Mouse (Mus musculus): ENCODE results near the gene Dcaf1. TPM values are rescaled to one million over a fixed set of nuclear protein-coding genes. Genes with fewer than 3 reads are reported as not detected.

Gene Dcaf1
- polyA plus RNA-seq, 1 experiment, result 2.0 TPM

DNA sequence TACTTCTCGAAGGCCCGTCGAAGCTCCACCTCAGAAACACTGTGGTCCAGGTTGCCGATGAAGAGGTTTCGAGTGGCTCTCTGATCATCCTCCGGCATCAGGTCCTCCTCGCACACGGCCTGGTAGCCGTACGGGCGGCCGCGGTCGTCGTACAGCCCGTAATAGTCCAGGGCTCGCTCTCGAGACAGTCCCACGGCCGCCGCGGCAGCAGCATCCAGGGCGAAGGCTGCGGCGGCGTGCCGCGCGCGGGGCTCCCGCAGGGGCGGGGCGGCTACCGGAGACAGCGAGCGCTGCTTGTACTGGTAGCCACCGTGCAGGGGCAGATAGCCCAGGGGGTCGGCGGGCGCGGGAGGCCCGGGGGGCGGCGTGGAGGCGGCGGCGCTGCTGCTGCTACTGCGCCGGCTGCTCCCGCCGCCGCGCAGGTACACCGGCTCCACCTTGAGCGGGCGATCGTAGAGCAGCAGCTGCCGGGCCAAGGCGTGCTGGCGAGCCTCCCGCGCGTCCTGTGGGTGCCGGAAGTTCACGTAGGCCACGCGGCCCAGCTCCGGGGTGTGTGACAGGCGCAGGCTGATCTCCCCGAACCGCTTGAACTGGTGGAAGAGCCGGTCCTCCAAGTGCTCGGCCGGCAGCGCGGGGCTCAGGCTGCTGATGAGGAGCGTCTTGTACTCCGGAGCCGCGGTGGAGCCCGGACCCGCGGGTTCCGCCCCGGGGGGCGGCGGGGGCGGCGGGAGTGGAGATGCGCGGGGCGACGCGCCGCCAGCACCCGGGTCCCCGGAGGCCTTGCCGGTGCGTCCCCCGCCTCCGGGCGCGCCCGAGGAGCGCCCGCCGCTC is 64.4 kb downstream of the Dcaf1 start:
- H3K36me3 ChIP-seq (replicated peaks; ENCODE audit: low read length), result peaks cover 77% of the 10 kb centered on the region
- no peaks in the 10 kb centered on the region for H3K9me3 ChIP-seq
- no peaks in the 10 kb centered on the region for H3K27me3 ChIP-seq (replicated peaks)
- H3K4me3 ChIP-seq (replicated peaks), result peak overlapping the region; percentile 98
- TF ChIP-seq FLI1 (IDR thresholded peaks at IDR 0.05; ENCODE audit: low read length) (no peak), GATA1 (IDR thresholded peaks at IDR 0.05; ENCODE audit: borderline replicate concordance, low read length) (no peak)
- peaks cover 80% of the 10 kb centered on the region for H3K4me1 ChIP-seq

DNA sequence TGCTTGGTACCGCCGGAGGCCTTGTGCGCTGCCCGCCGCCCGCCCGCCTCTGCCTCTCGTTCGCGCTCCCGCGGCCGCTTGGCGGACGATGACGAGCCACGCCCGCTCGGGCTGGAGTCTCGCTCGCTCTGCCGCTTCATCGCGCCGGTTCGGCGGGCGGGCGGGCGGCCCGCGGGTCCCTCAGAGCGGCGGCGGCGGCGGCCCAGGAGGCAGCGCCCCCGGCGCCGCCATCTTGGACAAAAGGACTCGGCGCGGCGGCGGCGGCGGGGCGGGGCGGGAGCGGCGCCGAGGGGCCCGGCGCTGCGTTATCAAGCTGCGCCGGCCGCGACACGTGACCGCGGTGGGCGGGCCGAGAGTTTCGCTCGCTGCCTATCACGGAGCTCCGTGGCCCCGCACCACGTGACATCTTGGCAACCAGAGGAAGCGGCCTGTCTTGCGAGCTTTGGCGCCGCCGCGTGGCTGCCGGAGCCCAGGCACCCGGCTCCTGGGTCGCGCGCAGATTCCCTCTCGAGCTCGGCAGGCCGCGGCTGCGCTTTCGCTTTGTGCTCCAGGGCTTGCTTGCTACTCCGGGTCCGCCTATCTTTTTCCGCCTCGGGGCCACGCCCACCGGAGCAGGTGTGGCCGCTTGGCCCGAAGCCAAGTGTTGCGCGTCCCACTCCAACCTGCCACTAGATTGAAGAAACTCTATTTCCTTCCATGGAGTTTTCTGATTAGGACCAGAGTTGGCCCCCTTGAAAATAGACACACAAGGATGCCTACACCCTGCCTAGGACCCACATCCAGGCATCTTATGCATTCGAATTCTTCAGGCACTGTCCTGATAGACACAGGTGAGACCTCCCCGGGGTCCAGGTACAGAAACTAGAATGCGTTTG is 65.4 kb downstream of the Dcaf1 start, which contains the start of gene Rbm15b:
Rbm15b (minus strand) TSS at position 601 of the 875 bp plus-strand sequence.
- no peak for TF ChIP-seq FLI1 (IDR thresholded peaks at IDR 0.05; ENCODE audit: low read length)
- no peak for TF ChIP-seq GATA1 (IDR thresholded peaks at IDR 0.05; ENCODE audit: borderline replicate concordance, low read length)
- H3K9me3 ChIP-seq, result no peaks in the 10 kb centered on the region
- H3K27me3 ChIP-seq (replicated peaks), result no peaks in the 10 kb centered on the region
- peaks cover 76% of the 10 kb centered on the region for H3K4me1 ChIP-seq
- peaks cover 67% of the 10 kb centered on the region for H3K36me3 ChIP-seq (replicated peaks; ENCODE audit: low read length)
- H3K4me3 ChIP-seq (replicated peaks), result peak within 1 kb of the TSS; percentile 98

DNA sequence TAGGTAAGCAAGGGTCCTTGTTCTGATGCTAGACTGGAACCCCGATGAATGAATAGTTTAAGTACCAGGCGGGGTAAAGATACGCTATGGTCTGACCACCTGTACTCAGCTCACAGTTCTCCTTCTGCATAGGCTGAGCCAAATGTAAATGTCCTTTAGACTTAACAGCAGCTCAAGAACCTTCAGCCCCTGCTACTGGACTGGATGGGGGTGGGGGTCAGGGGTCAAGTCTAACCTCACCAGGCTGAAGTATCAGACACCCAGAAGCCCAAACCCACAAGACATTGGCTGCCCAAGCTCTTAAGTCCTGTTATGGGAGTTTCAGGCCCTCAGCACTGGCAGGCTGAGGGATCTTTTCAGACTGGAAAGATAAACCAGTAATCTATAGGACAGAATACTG is 66.7 kb downstream of the Dcaf1 start:
- H3K4me3 ChIP-seq (replicated peaks), result peak overlapping the region; percentile 7
- H3K36me3 ChIP-seq (replicated peaks; ENCODE audit: low read length), result peaks cover 57% of the 10 kb centered on the region
- H3K27me3 ChIP-seq (replicated peaks), result no peaks in the 10 kb centered on the region
- TF ChIP-seq FLI1 (IDR thresholded peaks at IDR 0.05; ENCODE audit: low read length) (no peak), GATA1 (IDR thresholded peaks at IDR 0.05; ENCODE audit: borderline replicate concordance, low read length) (no peak)
- H3K4me1 ChIP-seq, result peaks cover 75% of the 10 kb centered on the region
- no peaks in the 10 kb centered on the region for H3K9me3 ChIP-seq

DNA sequence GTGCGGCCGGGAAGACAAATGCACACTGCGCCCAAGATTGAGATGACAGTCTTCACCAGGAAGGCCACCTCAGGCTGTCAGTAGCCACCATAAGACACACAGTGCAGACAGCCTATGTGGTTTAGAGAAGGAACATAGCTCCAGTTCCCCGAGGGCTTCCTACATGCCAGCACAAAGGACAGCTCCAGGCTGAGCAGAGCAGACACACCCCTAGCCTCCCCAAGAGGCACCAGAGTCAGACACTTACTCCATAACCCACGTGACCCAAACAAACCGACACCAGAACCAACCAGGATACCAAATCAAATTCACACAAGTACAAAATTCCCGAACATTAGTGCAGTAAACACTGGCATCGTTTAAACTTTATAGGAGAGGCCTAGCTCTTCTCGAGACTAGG is 67.6 kb downstream of the Dcaf1 start:
- no peak for TF ChIP-seq FLI1 (IDR thresholded peaks at IDR 0.05; ENCODE audit: low read length)
- no peak for TF ChIP-seq GATA1 (IDR thresholded peaks at IDR 0.05; ENCODE audit: borderline replicate concordance, low read length)
- Histone ChIP-seq H3K4me3 (replicated peaks) (peak overlapping the region; percentile 74), H3K36me3 (replicated peaks; ENCODE audit: low read length) (peaks cover 50% of the 10 kb centered on the region), H3K27me3 (replicated peaks) (no peaks in the 10 kb centered on the region), H3K4me1 (peaks cover 70% of the 10 kb centered on the region), H3K9me3 (no peaks in the 10 kb centered on the region)

DNA sequence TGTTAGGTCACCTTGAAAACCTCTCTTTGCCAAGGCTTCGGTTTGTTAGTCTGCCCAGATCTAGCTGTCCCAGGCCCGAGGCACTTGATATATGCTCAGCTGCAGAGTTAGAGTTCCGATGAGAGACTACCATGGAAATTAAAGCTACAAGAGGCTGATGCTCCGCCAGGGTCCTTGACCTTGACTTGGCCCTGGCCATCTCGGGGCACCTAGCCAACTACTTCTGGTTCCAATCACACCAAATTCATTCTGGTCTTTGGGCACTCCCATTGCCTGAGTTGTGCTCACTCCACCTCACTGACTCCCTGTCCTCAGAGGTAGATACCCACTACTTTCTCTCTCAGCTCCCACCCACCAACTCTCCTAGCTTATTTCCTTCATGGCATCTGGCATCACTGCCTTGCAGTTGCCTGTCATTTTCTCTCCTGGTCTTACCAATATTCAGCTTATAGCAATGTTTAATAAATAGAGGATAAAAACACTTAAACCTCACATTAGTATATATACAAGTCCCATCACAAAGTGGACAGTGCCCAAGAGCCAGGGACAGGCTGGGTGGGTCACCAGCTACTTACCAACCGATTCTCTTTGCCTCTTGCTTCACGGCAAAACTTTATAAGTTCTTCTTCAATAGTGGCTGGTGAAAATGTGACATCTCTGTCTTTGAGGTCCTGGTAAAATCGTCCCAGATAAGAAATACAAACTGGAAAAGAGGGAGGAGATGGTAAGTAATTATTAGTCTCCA is 69.0 kb downstream of the Dcaf1 start:
- no peaks in the 10 kb centered on the region for H3K9me3 ChIP-seq
- TF ChIP-seq FLI1 (IDR thresholded peaks at IDR 0.05; ENCODE audit: low read length), result no peak
- no peak for TF ChIP-seq GATA1 (IDR thresholded peaks at IDR 0.05; ENCODE audit: borderline replicate concordance, low read length)
- peaks cover 2% of the 10 kb centered on the region for H3K27me3 ChIP-seq (replicated peaks)
- peaks cover 36% of the 10 kb centered on the region for H3K36me3 ChIP-seq (replicated peaks; ENCODE audit: low read length)
- H3K4me3 ChIP-seq (replicated peaks), result peak overlapping the region; percentile 96
- peaks cover 66% of the 10 kb centered on the region for H3K4me1 ChIP-seq

GRCm38 (mm10) chr9:106891341-106891741 is 69.7 kb downstream of the Dcaf1 start:
- Histone ChIP-seq H3K36me3 (replicated peaks; ENCODE audit: low read length) (peaks cover 35% of the 10 kb centered on the region), H3K9me3 (no peaks in the 10 kb centered on the region), H3K4me3 (replicated peaks) (peak overlapping the region; percentile 96), H3K4me1 (peaks cover 60% of the 10 kb centered on the region), H3K27me3 (replicated peaks) (peaks cover 2% of the 10 kb centered on the region)
- TF ChIP-seq GATA1 (IDR thresholded peaks at IDR 0.05; ENCODE audit: borderline replicate concordance, low read length) (no peak), FLI1 (IDR thresholded peaks at IDR 0.05; ENCODE audit: low read length) (no peak)

DNA sequence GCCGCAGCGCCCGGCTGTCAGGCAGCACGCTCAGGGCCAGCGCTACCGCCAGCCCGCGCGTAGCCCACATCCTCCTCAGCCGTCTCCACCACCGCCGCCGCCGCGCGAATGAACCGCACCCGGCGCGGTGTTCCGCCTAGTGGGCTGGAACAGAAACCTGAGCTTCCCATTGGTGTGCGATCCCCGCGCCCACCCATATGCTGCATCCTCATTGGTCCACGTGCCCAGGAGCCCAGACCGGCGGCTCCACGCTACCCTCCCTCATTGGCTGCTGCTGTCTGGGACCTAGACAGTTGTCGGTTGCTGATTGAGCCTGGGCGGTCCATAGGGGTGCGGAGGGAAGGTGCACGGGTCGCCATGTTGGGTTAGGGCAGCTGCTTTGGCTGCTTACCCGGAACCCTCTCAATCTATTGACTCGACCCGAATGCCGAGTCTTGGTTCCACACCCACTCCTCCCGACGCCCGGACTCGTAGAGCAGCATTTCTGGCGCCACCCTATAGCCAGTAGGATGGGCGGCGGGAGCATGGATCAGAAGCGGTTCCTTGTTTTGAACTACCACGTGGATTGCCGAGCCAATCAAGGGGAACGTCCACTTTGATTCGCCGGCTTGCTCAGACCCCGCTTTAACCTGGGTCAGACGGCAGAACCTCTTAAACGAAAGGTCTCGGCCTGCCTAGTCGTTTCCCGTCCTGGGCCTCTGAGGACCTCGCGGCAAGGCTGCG is 70.3 kb downstream of the Dcaf1 start, which contains the start of gene Manf:
Manf (minus strand) TSS at position 151 of the 723 bp plus-strand sequence.
- H3K27me3 ChIP-seq (replicated peaks), result peaks cover 8% of the 10 kb centered on the region
- peak within 1 kb of the TSS; percentile 96 for H3K4me3 ChIP-seq (replicated peaks)
- no peaks in the 10 kb centered on the region for H3K9me3 ChIP-seq
- TF ChIP-seq GATA1 (IDR thresholded peaks at IDR 0.05; ENCODE audit: borderline replicate concordance, low read length), result no peak
- no peak for TF ChIP-seq FLI1 (IDR thresholded peaks at IDR 0.05; ENCODE audit: low read length)
- peaks cover 35% of the 10 kb centered on the region for H3K36me3 ChIP-seq (replicated peaks; ENCODE audit: low read length)
- peaks cover 62% of the 10 kb centered on the region for H3K4me1 ChIP-seq

GRCm38 (mm10) chr9:106892552-106892875 is 70.8 kb downstream of the Dcaf1 start:
- no peaks in the 10 kb centered on the region for H3K9me3 ChIP-seq
- peaks cover 33% of the 10 kb centered on the region for H3K36me3 ChIP-seq (replicated peaks; ENCODE audit: low read length)
- H3K4me3 ChIP-seq (replicated peaks), result peak overlapping the region; percentile 96
- H3K27me3 ChIP-seq (replicated peaks), result peaks cover 11% of the 10 kb centered on the region
- TF ChIP-seq GATA1 (IDR thresholded peaks at IDR 0.05; ENCODE audit: borderline replicate concordance, low read length), result no peak
- no peak for TF ChIP-seq FLI1 (IDR thresholded peaks at IDR 0.05; ENCODE audit: low read length)
- peaks cover 64% of the 10 kb centered on the region for H3K4me1 ChIP-seq

GRCm38 (mm10) chr9:106893327-106893726 is 71.7 kb downstream of the Dcaf1 start:
- TF ChIP-seq GATA1 (IDR thresholded peaks at IDR 0.05; ENCODE audit: borderline replicate concordance, low read length) (no peak), FLI1 (IDR thresholded peaks at IDR 0.05; ENCODE audit: low read length) (no peak)
- no peaks in the 10 kb centered on the region for H3K9me3 ChIP-seq
- peaks cover 59% of the 10 kb centered on the region for H3K4me1 ChIP-seq
- H3K27me3 ChIP-seq (replicated peaks), result peaks cover 16% of the 10 kb centered on the region
- peaks cover 26% of the 10 kb centered on the region for H3K36me3 ChIP-seq (replicated peaks; ENCODE audit: low read length)
- peak overlapping the region; percentile 60 for H3K4me3 ChIP-seq (replicated peaks)

Measured in megakaryocyte, embryonic 14.5 days (primary cell).